Mouse (Mus musculus): ENCODE measurements at regions not wholly inside any gene's neighbourhood (a gene's known extent, or its start where the extent isn't known, plus 50 kb on each side); places are given as distances from the start of the nearest gene placed in this dataset.

DNA sequence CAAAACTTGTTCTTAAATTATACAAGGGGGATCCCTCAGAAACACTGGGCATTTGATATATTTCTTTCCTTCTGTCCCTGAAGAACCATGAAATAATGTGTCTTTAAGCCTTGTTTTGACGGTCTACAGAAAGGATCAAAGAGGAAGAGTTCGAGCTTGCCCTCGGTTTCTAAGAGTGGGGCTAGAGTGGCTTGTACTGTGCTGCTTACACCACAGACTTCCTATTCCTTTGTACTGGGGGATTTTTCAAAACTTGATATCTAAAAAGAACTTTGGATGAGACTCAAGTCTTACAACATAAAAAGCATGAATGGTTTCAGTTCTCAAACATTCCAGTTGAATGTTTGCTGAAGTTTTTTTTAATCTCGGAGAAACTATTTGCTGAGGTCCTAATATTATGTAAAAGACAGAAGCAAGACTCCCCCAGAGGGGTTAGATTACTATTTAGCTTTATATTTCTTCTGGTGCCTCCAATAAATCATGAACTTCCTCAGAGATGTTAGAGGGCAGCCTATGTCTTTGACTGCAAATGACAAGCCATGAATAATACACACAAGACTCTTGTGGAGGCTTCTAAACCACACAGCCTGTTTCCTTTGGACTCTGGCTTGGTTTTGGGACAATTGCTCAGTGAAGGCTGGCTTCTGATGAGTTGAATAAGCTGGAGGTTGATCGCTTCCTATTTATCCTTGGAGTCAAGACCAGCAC, 352.0 kb upstream of the Smim15 start:
- ATAC-seq (ENCODE audit: low FRiP score) = no peak
- Histone ChIP-seq H3K27me3 (no peaks in the 10 kb centered on the region), H3K4me3 (no peak overlapping the region), H3K36me3 (no peaks in the 10 kb centered on the region), H3K9me3 (no peaks in the 10 kb centered on the region), H3K4me1 (replicated peaks) (no peaks in the 10 kb centered on the region), H3K27ac (no peak overlapping the region), H3K4me2 (no peak overlapping the region), H3K9ac (no peak overlapping the region)
- 87% methylated on average over 5 of the region's 5 CpGs for WGBS

DNA sequence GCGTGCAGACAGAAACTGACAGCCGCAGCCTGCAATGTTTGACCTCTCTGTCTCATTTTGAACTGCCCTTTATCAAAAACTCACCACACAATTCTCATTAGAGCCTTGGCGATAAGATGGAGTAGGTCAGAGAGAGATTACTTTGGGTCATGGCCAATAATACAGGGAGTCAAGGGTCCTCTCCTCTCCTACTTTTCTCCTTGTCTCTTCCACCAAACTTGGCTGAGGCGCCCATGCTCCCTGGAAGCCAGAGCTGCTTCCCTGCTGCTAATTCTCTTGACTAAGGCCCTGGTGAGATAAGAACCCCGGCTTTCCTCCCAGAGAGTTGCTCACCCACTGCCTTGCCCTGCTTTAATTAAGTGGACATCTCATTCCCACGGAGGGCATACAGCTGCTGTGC, 355.3 kb upstream of the Smim15 start:
- H3K4me1 ChIP-seq (replicated peaks) = peaks cover 4% of the 10 kb centered on the region; the same call in 1 of the 2 replicates
- WGBS = 51% methylated on average over 6 of the region's 6 CpGs
- ATAC-seq (ENCODE audit: low FRiP score) = no peak

GRCm38 (mm10) chr13:107685231-107685630, 359.0 kb upstream of the Smim15 start:
- no peak overlapping the region for H3K4me2 ChIP-seq
- no peak for ATAC-seq (ENCODE audit: low FRiP score)
- H3K9ac ChIP-seq = no peak overlapping the region
- no peaks in the 10 kb centered on the region for H3K36me3 ChIP-seq
- no peak overlapping the region for H3K27ac ChIP-seq
- H3K4me1 ChIP-seq (replicated peaks) = peaks cover 15% of the 10 kb centered on the region
- no peak overlapping the region for H3K4me3 ChIP-seq
- no peaks in the 10 kb centered on the region for H3K9me3 ChIP-seq
- no peaks in the 10 kb centered on the region for H3K27me3 ChIP-seq
- WGBS = 92% methylated on average over 3 of the region's 3 CpGs

More for the DNA sequence above, 355.3 kb upstream of the Smim15 start:
- Histone ChIP-seq H3K9me3 (no peaks in the 10 kb centered on the region), H3K4me3 (no peak overlapping the region), H3K27ac (no peak overlapping the region), H3K27me3 (no peaks in the 10 kb centered on the region), H3K9ac (no peak overlapping the region), H3K36me3 (no peaks in the 10 kb centered on the region), H3K4me2 (no peak overlapping the region)

DNA sequence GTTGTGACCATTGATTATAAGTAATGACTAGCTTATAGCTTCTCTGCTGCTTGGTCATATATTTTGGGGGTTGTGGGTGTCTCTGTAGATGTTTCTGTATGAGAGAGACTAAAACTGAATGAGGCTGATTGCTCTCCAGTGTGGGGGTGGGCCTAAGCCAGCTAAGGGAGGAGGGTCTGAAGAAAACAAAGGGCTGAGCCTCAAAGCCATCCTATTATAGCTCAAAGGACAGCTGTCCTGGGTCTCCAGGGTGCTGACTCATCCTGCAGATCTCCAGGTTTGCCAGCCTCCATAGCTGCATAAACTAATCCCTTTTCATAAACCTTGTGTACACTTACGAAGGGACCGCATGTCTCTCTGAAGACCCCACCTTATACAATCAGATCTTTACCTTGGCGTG, 360.3 kb upstream of the Smim15 start:
- Histone ChIP-seq H3K9ac (no peak overlapping the region), H3K4me1 (replicated peaks) (peaks cover 15% of the 10 kb centered on the region), H3K4me3 (no peak overlapping the region), H3K27ac (no peak overlapping the region), H3K9me3 (no peaks in the 10 kb centered on the region), H3K36me3 (no peaks in the 10 kb centered on the region), H3K4me2 (no peak overlapping the region), H3K27me3 (no peaks in the 10 kb centered on the region)
- ATAC-seq (ENCODE audit: low FRiP score) = peak; percentile 54; the same call in 1 of the 2 replicates
- WGBS = 77% methylated on average over 3 of the region's 3 CpGs

DNA sequence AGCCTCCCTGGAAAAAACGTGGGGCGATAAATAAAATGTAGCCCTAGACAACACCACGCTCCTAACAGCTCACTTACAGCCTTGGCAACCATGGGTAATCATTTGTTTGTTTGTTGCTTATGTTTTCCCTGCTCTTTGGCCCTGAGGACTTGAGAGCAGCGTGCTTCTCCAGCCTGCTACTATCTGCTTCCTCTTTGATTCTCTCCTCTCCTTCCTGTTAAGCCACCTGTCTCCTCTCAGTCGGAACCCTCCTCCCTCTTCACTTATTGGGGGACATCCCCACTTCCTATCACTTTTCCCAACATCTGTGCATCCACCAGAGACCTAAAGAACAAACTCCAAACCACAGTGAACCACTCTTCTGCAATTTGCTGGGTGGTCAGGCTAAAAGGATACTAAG, 362.5 kb upstream of the Smim15 start:
- peaks cover 19% of the 10 kb centered on the region for H3K4me1 ChIP-seq (replicated peaks)
- no peaks in the 10 kb centered on the region for H3K36me3 ChIP-seq
- no peak overlapping the region for H3K27ac ChIP-seq
- no peak overlapping the region for H3K4me3 ChIP-seq
- no peaks in the 10 kb centered on the region for H3K9me3 ChIP-seq
- no peak overlapping the region for H3K9ac ChIP-seq
- no peak for ATAC-seq (ENCODE audit: low FRiP score)
- H3K27me3 ChIP-seq = no peaks in the 10 kb centered on the region
- no peak overlapping the region for H3K4me2 ChIP-seq
- WGBS = 85% methylated on average over 5 of the region's 5 CpGs

- Histone ChIP-seq H3K4me2 (no peak overlapping the region), H3K36me3 (no peaks in the 10 kb centered on the region), H3K4me3 (no peak overlapping the region), H3K27ac (no peak overlapping the region), H3K27me3 (no peaks in the 10 kb centered on the region), H3K9ac (no peak overlapping the region), H3K4me1 (replicated peaks) (peaks cover 21% of the 10 kb centered on the region), H3K9me3 (no peaks in the 10 kb centered on the region)
- no peak for ATAC-seq (ENCODE audit: low FRiP score)
These were observed 365.4 kb upstream of the Smim15 start for GRCm38 (mm10) chr13:107678860-107679259.

GRCm38 (mm10) chr13:107677091-107677470, 367.2 kb upstream of the Smim15 start:
- peaks cover 14% of the 10 kb centered on the region for H3K4me1 ChIP-seq (replicated peaks)
- peak overlapping the region; percentile 44; the same call in 1 of the 2 replicates for H3K27ac ChIP-seq
- no peak overlapping the region for H3K9ac ChIP-seq
- H3K4me3 ChIP-seq = no peak overlapping the region
- WGBS = 62% methylated on average over 8 of the region's 8 CpGs
- 0 out of 2 replicates have a peak, but pooled peaks cover 5% of the 10 kb centered on the region for H3K27me3 ChIP-seq
- no peak for ATAC-seq (ENCODE audit: low FRiP score)
- H3K4me2 ChIP-seq = no peak overlapping the region
- no peaks in the 10 kb centered on the region for H3K9me3 ChIP-seq
- no peaks in the 10 kb centered on the region for H3K36me3 ChIP-seq

- peak; percentile 47 for ATAC-seq (ENCODE audit: low FRiP score)
- H3K4me1 ChIP-seq (replicated peaks) = peaks cover 16% of the 10 kb centered on the region
- WGBS = 19% methylated on average over 9 of the region's 9 CpGs
- no peak overlapping the region for H3K4me3 ChIP-seq
- no peaks in the 10 kb centered on the region for H3K36me3 ChIP-seq
- H3K4me2 ChIP-seq = no peak overlapping the region
- H3K9me3 ChIP-seq = no peaks in the 10 kb centered on the region
- 0 out of 2 replicates have a peak, but pooled peaks cover 5% of the 10 kb centered on the region for H3K27me3 ChIP-seq
- no peak overlapping the region for H3K9ac ChIP-seq
- H3K27ac ChIP-seq = peak overlapping the region; percentile 52; the same call in 1 of the 2 replicates
These were observed 367.7 kb upstream of the Smim15 start for GRCm38 (mm10) chr13:107676310-107677090.

DNA sequence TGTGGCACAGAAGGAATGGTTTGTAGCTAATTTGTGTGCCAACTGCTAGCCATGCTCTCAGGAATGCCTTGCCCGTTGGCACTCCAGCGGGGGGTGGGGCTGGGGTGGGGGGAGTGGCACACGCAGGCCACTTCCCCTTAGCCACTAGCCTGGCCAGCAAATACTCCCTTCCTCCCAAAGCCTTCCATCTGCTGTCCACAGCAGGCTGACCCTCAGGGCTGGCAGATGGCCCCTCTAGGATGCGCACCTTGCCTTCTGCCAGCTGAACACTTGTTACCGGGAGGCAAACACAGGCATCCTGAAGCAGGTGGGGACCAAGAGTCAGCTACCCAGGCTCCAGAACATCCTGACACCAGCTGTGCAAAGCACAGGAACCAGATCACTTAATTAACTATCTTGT, 372.1 kb upstream of the Smim15 start:
- peaks cover 16% of the 10 kb centered on the region for H3K4me1 ChIP-seq (replicated peaks)
- ATAC-seq (ENCODE audit: low FRiP score) = no peak
- H3K4me2 ChIP-seq = no peak overlapping the region
- H3K9ac ChIP-seq = no peak overlapping the region
- WGBS = 49% methylated on average over 4 of the region's 5 CpGs
- H3K9me3 ChIP-seq = no peaks in the 10 kb centered on the region
- H3K27ac ChIP-seq = no peak overlapping the region
- H3K4me3 ChIP-seq = no peak overlapping the region
- H3K36me3 ChIP-seq = no peaks in the 10 kb centered on the region
- H3K27me3 ChIP-seq = 0 out of 2 replicates have a peak, but pooled peaks cover 5% of the 10 kb centered on the region

DNA sequence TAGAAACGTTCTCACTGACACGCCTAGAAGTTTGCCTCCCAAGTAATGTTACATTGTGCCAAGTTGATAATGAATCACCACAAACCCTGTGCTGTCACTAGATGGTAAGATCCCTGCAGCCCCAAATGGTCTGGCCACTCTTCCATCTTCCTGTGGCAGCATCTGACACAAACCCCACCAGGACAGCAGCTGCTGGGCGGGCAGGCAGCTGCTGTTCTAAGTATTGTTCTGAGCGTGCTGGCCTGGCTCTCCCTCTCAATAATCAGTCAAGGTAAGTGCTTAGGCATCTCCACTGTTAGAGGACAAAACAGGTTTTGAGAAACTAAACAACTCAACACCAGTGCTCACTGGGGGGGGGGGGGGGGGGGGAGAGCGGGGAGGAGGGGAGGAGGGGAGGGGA, 375.7 kb upstream of the Smim15 start:
- ATAC-seq (ENCODE audit: low FRiP score) = no peak
- whole genome bisulfite sequencing = 30% methylated on average over 4 of the region's 5 CpGs
- Histone ChIP-seq H3K27me3 (0 out of 2 replicates have a peak, but pooled peaks cover 5% of the 10 kb centered on the region), H3K4me3 (no peak overlapping the region), H3K4me1 (replicated peaks) (peaks cover 21% of the 10 kb centered on the region), H3K9me3 (no peaks in the 10 kb centered on the region), H3K4me2 (no peak overlapping the region), H3K36me3 (no peaks in the 10 kb centered on the region), H3K9ac (no peak overlapping the region), H3K27ac (no peak overlapping the region)

DNA sequence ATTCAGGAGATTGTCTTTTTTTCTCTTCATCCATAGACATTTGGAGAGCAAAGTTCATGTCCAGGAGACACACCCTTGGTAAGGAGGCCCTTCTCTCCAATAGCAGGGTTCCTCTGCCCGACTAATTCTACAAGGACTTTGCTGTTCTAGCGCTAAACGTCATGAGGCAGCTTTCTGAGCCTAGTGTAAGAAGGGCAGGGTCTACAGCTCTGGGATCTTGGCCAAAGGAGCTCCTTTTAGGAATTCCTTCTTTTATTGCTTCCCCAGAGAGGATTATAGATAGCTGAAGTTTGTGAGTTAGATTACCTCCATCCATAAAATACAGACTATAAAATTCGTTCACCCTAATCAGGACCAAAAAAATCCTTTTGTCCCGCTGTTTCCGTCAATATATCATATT, 378.5 kb upstream of the Smim15 start:
- peaks cover 29% of the 10 kb centered on the region for H3K4me1 ChIP-seq (replicated peaks)
- H3K4me2 ChIP-seq = no peak overlapping the region
- H3K27me3 ChIP-seq = no peaks in the 10 kb centered on the region
- H3K9me3 ChIP-seq = no peaks in the 10 kb centered on the region
- no peak overlapping the region for H3K4me3 ChIP-seq
- WGBS = 84% methylated on average over 6 of the region's 6 CpGs
- no peaks in the 10 kb centered on the region for H3K36me3 ChIP-seq
- no peak overlapping the region for H3K27ac ChIP-seq
- no peak overlapping the region for H3K9ac ChIP-seq
- no peak for ATAC-seq (ENCODE audit: low FRiP score)

DNA sequence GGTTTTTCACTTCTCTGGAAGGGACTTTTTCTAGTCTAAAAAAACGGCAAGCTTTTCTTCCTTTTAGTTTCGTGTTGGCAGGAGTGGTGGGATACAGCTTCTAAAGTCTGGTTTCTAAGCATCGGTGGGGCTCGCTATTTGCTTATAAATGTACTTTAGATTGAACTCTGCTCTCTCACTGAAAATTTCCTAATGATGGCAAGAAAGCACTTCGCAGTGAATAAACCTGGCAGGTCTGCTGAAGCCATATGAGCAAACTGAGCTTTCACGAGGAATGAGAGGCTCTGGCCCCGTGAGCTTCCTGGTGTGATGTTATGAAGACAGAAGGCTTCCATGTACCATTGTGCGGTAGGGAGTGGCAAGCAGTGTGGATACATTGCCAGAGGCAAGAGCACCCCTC, 380.0 kb upstream of the Smim15 start:
- Histone ChIP-seq H3K27me3 (no peaks in the 10 kb centered on the region), H3K9ac (no peak overlapping the region), H3K4me3 (no peak overlapping the region), H3K27ac (peak overlapping the region; percentile 41), H3K4me1 (replicated peaks) (peaks cover 29% of the 10 kb centered on the region), H3K9me3 (no peaks in the 10 kb centered on the region), H3K36me3 (no peaks in the 10 kb centered on the region), H3K4me2 (peak overlapping the region; percentile 16; the same call in 1 of the 2 replicates)
- ATAC-seq (ENCODE audit: low FRiP score) = no peak
- WGBS = 31% methylated on average over 8 of the region's 8 CpGs
